Mouse (Mus musculus): Measurements from ENCODE around the gene RPS10-NUDT3. TPM values are rescaled to one million over a fixed set of nuclear protein-coding genes. Genes with fewer than 3 reads are reported as not detected.

Gene RPS10-NUDT3
- not detected in 2 replicates for polyA plus RNA-seq (2014; fragmentation: Nextera tagmentation; extraction: Ambion mirVana)

GRCm38 (mm10) chr17:27634871-27635574, at the start of gene RPS10-NUDT3:
Gene RPS10-NUDT3, minus strand, starts transcription at chr17:27635222.
- ATAC-seq (ENCODE audit: low FRiP score, low TSS enrichment), result peak; percentile 96
- Histone ChIP-seq H3K4me1 (ENCODE audit: control insufficient read depth, insufficient read depth, low read length) (peaks cover 22% of the 10 kb centered on the region), H3K9me3 (ENCODE audit: control insufficient read depth, low read length) (no peaks in the 10 kb centered on the region), H3K27me3 (ENCODE audit: control insufficient read depth, insufficient read depth, low read length) (no peaks in the 10 kb centered on the region), H3K36me3 (ENCODE audit: control insufficient read depth, insufficient read depth, low read length) (peaks cover 39% of the 10 kb centered on the region), H3K27ac (ENCODE audit: low read depth, low read length) (peak within 1 kb of the TSS; percentile 87), H3K9ac (ENCODE audit: low read depth, low read length) (peak within 1 kb of the TSS; percentile 85), H3K4me2 (replicated peaks; ENCODE audit: low read depth, low read length) (peak within 1 kb of the TSS; percentile 58), H3K4me3 (ENCODE audit: low read length) (peak within 1 kb of the TSS; percentile 77)
- WGBS, result under 1% methylated on average over 64 of the region's 72 CpGs

- ATAC-seq (ENCODE audit: low FRiP score, low TSS enrichment), result 0 out of 2 replicates have a peak, but pooled peaks have one; percentile 53
- no peak overlapping the region for H3K9ac ChIP-seq (ENCODE audit: low read depth, low read length)
- peaks cover 8% of the 10 kb centered on the region; the same call in 1 of the 2 replicates for H3K4me1 ChIP-seq (ENCODE audit: control insufficient read depth, insufficient read depth, low read length)
- no peak overlapping the region for H3K27ac ChIP-seq (ENCODE audit: low read depth, low read length)
- H3K36me3 ChIP-seq (ENCODE audit: control insufficient read depth, insufficient read depth, low read length), result no peaks in the 10 kb centered on the region
- H3K4me3 ChIP-seq (ENCODE audit: low read length), result no peak overlapping the region
- no peaks in the 10 kb centered on the region for H3K27me3 ChIP-seq (ENCODE audit: control insufficient read depth, insufficient read depth, low read length)
- WGBS, result 26% methylated on average over 11 of the region's 11 CpGs
- H3K4me2 ChIP-seq (replicated peaks; ENCODE audit: low read depth, low read length), result no peak overlapping the region
- no peaks in the 10 kb centered on the region for H3K9me3 ChIP-seq (ENCODE audit: control insufficient read depth, low read length)
These were observed 44.1 kb upstream of the RPS10-NUDT3 start for GRCm38 (mm10) chr17:27678924-27679813.

GRCm38 (mm10) chr17:27677756-27678155, 42.7 kb upstream of the RPS10-NUDT3 start:
- Histone ChIP-seq H3K9me3 (ENCODE audit: control insufficient read depth, low read length) (no peaks in the 10 kb centered on the region), H3K4me3 (ENCODE audit: low read length) (no peak overlapping the region), H3K4me2 (replicated peaks; ENCODE audit: low read depth, low read length) (no peak overlapping the region), H3K27ac (ENCODE audit: low read depth, low read length) (no peak overlapping the region), H3K36me3 (ENCODE audit: control insufficient read depth, insufficient read depth, low read length) (no peaks in the 10 kb centered on the region), H3K4me1 (ENCODE audit: control insufficient read depth, insufficient read depth, low read length) (peaks cover 8% of the 10 kb centered on the region; the same call in 1 of the 2 replicates), H3K9ac (ENCODE audit: low read depth, low read length) (no peak overlapping the region), H3K27me3 (ENCODE audit: control insufficient read depth, insufficient read depth, low read length) (no peaks in the 10 kb centered on the region)
- no peak for ATAC-seq (ENCODE audit: low FRiP score, low TSS enrichment)
- 89% methylated on average over 5 of the region's 5 CpGs for WGBS

GRCm38 (mm10) chr17:27676270-27676669, 41.2 kb upstream of the RPS10-NUDT3 start:
- peaks cover 8% of the 10 kb centered on the region; the same call in 1 of the 2 replicates for H3K4me1 ChIP-seq (ENCODE audit: control insufficient read depth, insufficient read depth, low read length)
- no peak overlapping the region for H3K4me3 ChIP-seq (ENCODE audit: low read length)
- no peaks in the 10 kb centered on the region for H3K27me3 ChIP-seq (ENCODE audit: control insufficient read depth, insufficient read depth, low read length)
- ATAC-seq (ENCODE audit: low FRiP score, low TSS enrichment), result no peak
- no peaks in the 10 kb centered on the region for H3K36me3 ChIP-seq (ENCODE audit: control insufficient read depth, insufficient read depth, low read length)
- no peak overlapping the region for H3K4me2 ChIP-seq (replicated peaks; ENCODE audit: low read depth, low read length)
- H3K9ac ChIP-seq (ENCODE audit: low read depth, low read length), result no peak overlapping the region
- no peak overlapping the region for H3K27ac ChIP-seq (ENCODE audit: low read depth, low read length)
- no peaks in the 10 kb centered on the region for H3K9me3 ChIP-seq (ENCODE audit: control insufficient read depth, low read length)
- WGBS, result 79% methylated on average over 7 of the region's 7 CpGs

- H3K27ac ChIP-seq (ENCODE audit: low read depth, low read length), result no peak overlapping the region
- WGBS, result 61% methylated on average over 9 of the region's 9 CpGs
- H3K36me3 ChIP-seq (ENCODE audit: control insufficient read depth, insufficient read depth, low read length), result no peaks in the 10 kb centered on the region
- no peaks in the 10 kb centered on the region for H3K9me3 ChIP-seq (ENCODE audit: control insufficient read depth, low read length)
- H3K9ac ChIP-seq (ENCODE audit: low read depth, low read length), result no peak overlapping the region
- H3K4me3 ChIP-seq (ENCODE audit: low read length), result no peak overlapping the region
- no peak overlapping the region for H3K4me2 ChIP-seq (replicated peaks; ENCODE audit: low read depth, low read length)
- peaks cover 8% of the 10 kb centered on the region; the same call in 1 of the 2 replicates for H3K4me1 ChIP-seq (ENCODE audit: control insufficient read depth, insufficient read depth, low read length)
- H3K27me3 ChIP-seq (ENCODE audit: control insufficient read depth, insufficient read depth, low read length), result no peaks in the 10 kb centered on the region
- ATAC-seq (ENCODE audit: low FRiP score, low TSS enrichment), result no peak
These were observed 40.4 kb upstream of the RPS10-NUDT3 start for GRCm38 (mm10) chr17:27675453-27675852.

GRCm38 (mm10) chr17:27673945-27674344, 38.9 kb upstream of the RPS10-NUDT3 start:
- H3K9ac ChIP-seq (ENCODE audit: low read depth, low read length), result no peak overlapping the region
- H3K36me3 ChIP-seq (ENCODE audit: control insufficient read depth, insufficient read depth, low read length), result no peaks in the 10 kb centered on the region
- H3K9me3 ChIP-seq (ENCODE audit: control insufficient read depth, low read length), result no peaks in the 10 kb centered on the region
- H3K4me1 ChIP-seq (ENCODE audit: control insufficient read depth, insufficient read depth, low read length), result peaks cover 1% of the 10 kb centered on the region; the same call in 1 of the 2 replicates
- no peak overlapping the region for H3K27ac ChIP-seq (ENCODE audit: low read depth, low read length)
- 85% methylated on average over 7 of the region's 7 CpGs for WGBS
- H3K4me3 ChIP-seq (ENCODE audit: low read length), result no peak overlapping the region
- ATAC-seq (ENCODE audit: low FRiP score, low TSS enrichment), result no peak
- no peak overlapping the region for H3K4me2 ChIP-seq (replicated peaks; ENCODE audit: low read depth, low read length)
- no peaks in the 10 kb centered on the region for H3K27me3 ChIP-seq (ENCODE audit: control insufficient read depth, insufficient read depth, low read length)

GRCm38 (mm10) chr17:27671720-27672119, 36.7 kb upstream of the RPS10-NUDT3 start:
- no peak for ATAC-seq (ENCODE audit: low FRiP score, low TSS enrichment)
- 77% methylated on average over 6 of the region's 6 CpGs for WGBS
- H3K4me3 ChIP-seq (ENCODE audit: low read length), result no peak overlapping the region

GRCm38 (mm10) chr17:27658767-27659166, 23.7 kb upstream of the RPS10-NUDT3 start:
- H3K27me3 ChIP-seq (ENCODE audit: control insufficient read depth, insufficient read depth, low read length), result peaks cover 24% of the 10 kb centered on the region
- ATAC-seq (ENCODE audit: low FRiP score, low TSS enrichment), result no peak
- H3K9ac ChIP-seq (ENCODE audit: low read depth, low read length), result no peak overlapping the region
- H3K36me3 ChIP-seq (ENCODE audit: control insufficient read depth, insufficient read depth, low read length), result no peaks in the 10 kb centered on the region
- WGBS, result 51% methylated on average over 7 of the region's 7 CpGs
- H3K4me2 ChIP-seq (replicated peaks; ENCODE audit: low read depth, low read length), result no peak overlapping the region
- peaks cover 7% of the 10 kb centered on the region; the same call in 1 of the 2 replicates for H3K4me1 ChIP-seq (ENCODE audit: control insufficient read depth, insufficient read depth, low read length)
- H3K4me3 ChIP-seq (ENCODE audit: low read length), result no peak overlapping the region
- peaks cover 2% of the 10 kb centered on the region; the same call in 1 of the 2 replicates for H3K9me3 ChIP-seq (ENCODE audit: control insufficient read depth, low read length)
- H3K27ac ChIP-seq (ENCODE audit: low read depth, low read length), result no peak overlapping the region

More at GRCm38 (mm10) chr17:27671720-27672119, 36.7 kb upstream of the RPS10-NUDT3 start:
- no peaks in the 10 kb centered on the region for H3K27me3 ChIP-seq (ENCODE audit: control insufficient read depth, insufficient read depth, low read length)
- no peak overlapping the region for H3K4me2 ChIP-seq (replicated peaks; ENCODE audit: low read depth, low read length)
- no peaks in the 10 kb centered on the region for H3K9me3 ChIP-seq (ENCODE audit: control insufficient read depth, low read length)
- no peak overlapping the region for H3K9ac ChIP-seq (ENCODE audit: low read depth, low read length)
- no peaks in the 10 kb centered on the region for H3K36me3 ChIP-seq (ENCODE audit: control insufficient read depth, insufficient read depth, low read length)
- H3K4me1 ChIP-seq (ENCODE audit: control insufficient read depth, insufficient read depth, low read length), result no peaks in the 10 kb centered on the region
- H3K27ac ChIP-seq (ENCODE audit: low read depth, low read length), result no peak overlapping the region

All from kidney, embryonic 14.5 days (tissue).